Mouse (Mus musculus): ENCODE measurements around the gene Slco1b2.
"Not testable (repeated sequence)": the region's sequence is repeated elsewhere in the genome, so short reads cannot be mapped to it uniquely, and the experiment has no call there.

Gene Slco1b2

GRCm38 (mm10) chr6:141629291-141629690 is at the start of gene Slco1b2:
Slco1b2 (plus strand) TSS chr6:141629518.
- no peak for DNase-seq

- no peak for DNase-seq
Measured at GRCm38 (mm10) chr6:141584791-141585403, 44.4 kb upstream of the Slco1b2 start.

GRCm38 (mm10) chr6:141590002-141590401 is 39.3 kb upstream of the Slco1b2 start:
- DNase-seq: no peak

- not testable (repeated sequence) for DNase-seq
Measured at GRCm38 (mm10) chr6:141590598-141591200, 38.6 kb upstream of the Slco1b2 start.

GRCm38 (mm10) chr6:141596081-141596480 is 33.2 kb upstream of the Slco1b2 start:
- DNase-seq: no peak

- DNase-seq: no peak
Measured at GRCm38 (mm10) chr6:141597037-141597436, 32.3 kb upstream of the Slco1b2 start.

GRCm38 (mm10) chr6:141600940-141601339 is 28.4 kb upstream of the Slco1b2 start:
- no peak for DNase-seq

GRCm38 (mm10) chr6:141610702-141611260 is 18.5 kb upstream of the Slco1b2 start:
- peak; percentile 2 to 38 for DNase-seq

- DNase-seq: no peak
Measured at GRCm38 (mm10) chr6:141614017-141614416, 15.3 kb upstream of the Slco1b2 start.

- peak in 1 of 2 experiments; percentile 3 for DNase-seq
Measured at GRCm38 (mm10) chr6:141615348-141615747, 14.0 kb upstream of the Slco1b2 start.

GRCm38 (mm10) chr6:141632935-141633334 is 3.6 kb downstream of the Slco1b2 start:
- peak; percentile 11 to 75 for DNase-seq

GRCm38 (mm10) chr6:141635250-141635649 is 5.9 kb downstream of the Slco1b2 start:
- DNase-seq: no peak

- peak; percentile 42 to 65 for DNase-seq
Measured at GRCm38 (mm10) chr6:141640639-141641038, 11.3 kb downstream of the Slco1b2 start.

- no peak for DNase-seq
Measured at GRCm38 (mm10) chr6:141687008-141687407, 57.7 kb downstream of the Slco1b2 start.

- no peak for DNase-seq
Measured at GRCm38 (mm10) chr6:141691246-141691645, 61.9 kb downstream of the Slco1b2 start.

Measured in kidney, postnatal 36 days (tissue).